Mouse (Mus musculus) myocyte (in vitro differentiated cells): ENCODE results near the gene Tbc1d15. TPM values are rescaled to one million over a fixed set of nuclear protein-coding genes. Genes with fewer than 3 reads are reported as not detected.

Source experiments
- H3K27me3 ChIP-seq: one replicate; pipeline ENCODE4 v1.6.1; 2011; ENCODE audit not compliant: control insufficient read depth, insufficient read depth, insufficient read length
- H3K36me3 ChIP-seq: one replicate; pipeline ENCODE4 v1.6.1; 2011; ENCODE audit not compliant: control insufficient read depth, insufficient read depth
- H3K4me2 ChIP-seq: one replicate; pipeline ENCODE4 v1.6.1; 2011; ENCODE audit warnings: low read depth, control low read depth
- H3K4me3 ChIP-seq: one replicate; pipeline ENCODE4 v1.5.1; 2011; ENCODE audit warnings: mild to moderate bottlenecking, control low read depth, moderate library complexity
- H3K79me2 ChIP-seq: one replicate; pipeline ENCODE4 v1.6.1; 2011; ENCODE audit not compliant: control insufficient read depth, insufficient read depth
- H3ac ChIP-seq: one replicate; pipeline ENCODE4 v1.6.1; 2011; ENCODE audit not compliant: control insufficient read depth, insufficient read length
- CEBPB ChIP-seq: IDR thresholded peaks from 2 replicates; pipeline ENCODE4 v1.6.1; 2011; ENCODE audit warnings: mild to moderate bottlenecking, moderate library complexity; ENCODE audit not compliant: poor library complexity, insufficient read depth, severe bottlenecking
- E2F4 ChIP-seq: IDR thresholded peaks from one replicate; pipeline ENCODE4 v1.6.1; 2011; ENCODE audit warnings: mild to moderate bottlenecking, control low read depth, moderate library complexity; ENCODE audit not compliant: insufficient read depth
- MAX ChIP-seq: IDR thresholded peaks from one replicate; pipeline ENCODE4 v1.6.1; 2011; ENCODE audit warnings: low read depth, mild to moderate bottlenecking, control low read depth
- MYOD1 ChIP-seq, 3 experiments: IDR thresholded peaks; one replicate each; pipeline ENCODE4 v1.6.1; 2011; ENCODE audit warnings: control low read depth in 2 of 3, low read depth in 2 of 3, mild to moderate bottlenecking in 2 of 3, moderate library complexity in 1 of 3; ENCODE audit not compliant: insufficient read length in 2 of 3, control insufficient read depth in 1 of 3
- MYOG ChIP-seq, 3 experiments: IDR thresholded peaks; one replicate each; pipeline ENCODE4 v1.6.1; 2011; ENCODE audit warnings: control low read depth in 2 of 3, low read depth in 2 of 3, mild to moderate bottlenecking in 2 of 3; ENCODE audit not compliant: insufficient read length in 2 of 3, control insufficient read depth in 1 of 3, insufficient read depth in 1 of 3
- POLR2A ChIP-seq: IDR thresholded peaks from one replicate; pipeline ENCODE4 v1.6.1; 2011; ENCODE audit warnings: low read depth, mild to moderate bottlenecking, control low read depth, moderate library complexity; ENCODE audit not compliant: insufficient read length
- POLR2AphosphoS2 ChIP-seq: IDR thresholded peaks from one replicate; pipeline ENCODE4 v1.6.1; 2011; ENCODE audit warnings: low read depth, control low read depth; ENCODE audit not compliant: insufficient read length
- REST ChIP-seq: IDR thresholded peaks from one replicate; pipeline ENCODE4 v1.6.1; 2011; ENCODE audit warnings: mild to moderate bottlenecking, control low read depth, moderate library complexity; ENCODE audit not compliant: insufficient read depth, insufficient read length
- SRF ChIP-seq: IDR thresholded peaks from one replicate; pipeline ENCODE4 v1.6.1; 2011; ENCODE audit warnings: low read depth; ENCODE audit not compliant: control insufficient read depth, insufficient read length
- TCF12 ChIP-seq: IDR thresholded peaks from one replicate; pipeline ENCODE4 v1.6.1; 2011; ENCODE audit warnings: mild to moderate bottlenecking, control low read depth; ENCODE audit not compliant: poor library complexity, insufficient read depth, severe bottlenecking
- TCF3 ChIP-seq: IDR thresholded peaks from one replicate; pipeline ENCODE4 v1.6.1; 2011; ENCODE audit warnings: low read depth, control low read depth; ENCODE audit not compliant: insufficient read length
- USF1 ChIP-seq: IDR thresholded peaks from one replicate; pipeline ENCODE4 v1.6.1; 2011; ENCODE audit warnings: low read depth, mild to moderate bottlenecking, control low read depth, moderate library complexity
- polyA plus RNA-seq: library from polyadenylated mRNA; unstranded; fragments of >200 nt; fragmentation: generic; extraction: Trizol; gene quantifications from one replicate; pipeline ENCODE4 v1.2.1, GENCODE M21; 2012; ENCODE audit warnings: missing spikeins

Tbc1d15 gene
- polyA plus RNA-seq, 1 experiment = 19.8 TPM

- Histone ChIP-seq H3K36me3 (no peaks in the 10 kb centered on the region), H3K4me2 (no peak overlapping the region), H3K4me3 (no peak overlapping the region), H3K27me3 (peaks cover 7% of the 10 kb centered on the region), H3K79me2 (no peaks in the 10 kb centered on the region), H3ac (no peak overlapping the region)
- no peak for TF ChIP-seq E2F4
- no peak for TF ChIP-seq REST
- no peak for TF ChIP-seq MYOD1 (IDR thresholded peaks at IDR 0.05; ENCODE audit: control insufficient read depth in 1 of 3, insufficient read length in 2 of 3, low read depth in 2 of 3)
- TF ChIP-seq CEBPB = no peak
- TF ChIP-seq MAX = no peak
- TF ChIP-seq USF1 = no peak
- TF ChIP-seq TCF3 = no peak
- TF ChIP-seq POLR2A = no peak
- TF ChIP-seq SRF = no peak
- TF ChIP-seq MYOG (IDR thresholded peaks at IDR 0.05; ENCODE audit: control insufficient read depth in 1 of 3, insufficient read depth in 1 of 3, insufficient read length in 2 of 3, low read depth in 2 of 3) = no peak
- TF ChIP-seq TCF12 = no peak
- TF ChIP-seq POLR2AphosphoS2 = no peak
Observed at GRCm38 (mm10) chr10:115261428-115261827, 10.2 kb upstream of the Tbc1d15 start.

DNA sequence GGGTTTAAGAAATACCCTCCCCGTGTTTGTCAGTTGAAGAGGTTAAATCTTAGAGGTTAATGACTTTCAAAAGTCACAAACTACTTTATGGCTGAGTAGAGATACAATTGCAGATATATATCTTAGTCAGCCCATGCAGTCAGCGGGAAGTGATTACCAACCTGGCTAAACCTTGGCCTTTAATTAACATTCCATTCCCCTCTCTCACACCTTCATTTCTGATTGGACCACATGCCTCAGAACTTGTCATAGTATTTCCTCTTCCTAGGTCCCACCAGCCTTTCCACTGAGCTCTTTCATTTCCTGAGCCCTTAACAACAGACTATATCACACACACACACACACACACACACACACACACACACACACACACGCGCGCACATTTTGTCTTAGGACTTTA is 4.9 kb upstream of the Tbc1d15 start:
- Histone ChIP-seq H3K4me3 (no peak overlapping the region), H3K27me3 (no peaks in the 10 kb centered on the region), H3ac (no peak overlapping the region), H3K4me2 (no peak overlapping the region), H3K79me2 (peaks cover under 1% of the 10 kb centered on the region), H3K36me3 (no peaks in the 10 kb centered on the region)
- no peak for TF ChIP-seq USF1
- TF ChIP-seq TCF3 = no peak
- TF ChIP-seq REST = no peak
- no peak for TF ChIP-seq POLR2A
- no peak for TF ChIP-seq POLR2AphosphoS2
- TF ChIP-seq MYOD1 (IDR thresholded peaks at IDR 0.05; ENCODE audit: control insufficient read depth in 1 of 3, insufficient read length in 2 of 3, low read depth in 2 of 3) = no peak
- TF ChIP-seq E2F4 = no peak
- no peak for TF ChIP-seq MYOG (IDR thresholded peaks at IDR 0.05; ENCODE audit: control insufficient read depth in 1 of 3, insufficient read depth in 1 of 3, insufficient read length in 2 of 3, low read depth in 2 of 3)

DNA sequence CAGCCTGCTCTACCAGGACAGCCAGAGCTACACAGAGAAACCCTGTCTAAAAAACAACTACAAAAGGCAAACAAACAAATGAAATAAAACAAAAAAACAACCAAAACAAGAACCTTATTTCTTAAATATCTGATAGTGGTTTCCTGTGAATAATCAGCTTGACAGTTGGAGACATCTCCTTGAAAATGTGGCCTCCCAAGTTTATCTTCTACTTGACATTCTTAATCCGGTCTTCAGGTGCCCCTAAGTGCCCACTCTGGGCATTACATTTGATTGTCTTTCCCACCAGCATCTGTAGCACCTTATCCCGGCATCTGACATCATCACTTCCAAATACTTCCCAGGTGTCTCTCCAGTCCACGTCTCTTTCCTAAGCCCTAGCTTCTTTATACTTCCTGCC is 2.3 kb upstream of the Tbc1d15 start:
- no peak for TF ChIP-seq POLR2AphosphoS2
- Histone ChIP-seq H3K4me3 (no peak overlapping the region), H3K27me3 (no peaks in the 10 kb centered on the region), H3K79me2 (peaks cover 27% of the 10 kb centered on the region), H3ac (no peak overlapping the region), H3K36me3 (no peaks in the 10 kb centered on the region), H3K4me2 (no peak overlapping the region)

GRCm38 (mm10) chr10:115252321-115252757 is 1.1 kb upstream of the Tbc1d15 start:
- peak overlapping the region; percentile 67 for H3K4me3 ChIP-seq

DNA sequence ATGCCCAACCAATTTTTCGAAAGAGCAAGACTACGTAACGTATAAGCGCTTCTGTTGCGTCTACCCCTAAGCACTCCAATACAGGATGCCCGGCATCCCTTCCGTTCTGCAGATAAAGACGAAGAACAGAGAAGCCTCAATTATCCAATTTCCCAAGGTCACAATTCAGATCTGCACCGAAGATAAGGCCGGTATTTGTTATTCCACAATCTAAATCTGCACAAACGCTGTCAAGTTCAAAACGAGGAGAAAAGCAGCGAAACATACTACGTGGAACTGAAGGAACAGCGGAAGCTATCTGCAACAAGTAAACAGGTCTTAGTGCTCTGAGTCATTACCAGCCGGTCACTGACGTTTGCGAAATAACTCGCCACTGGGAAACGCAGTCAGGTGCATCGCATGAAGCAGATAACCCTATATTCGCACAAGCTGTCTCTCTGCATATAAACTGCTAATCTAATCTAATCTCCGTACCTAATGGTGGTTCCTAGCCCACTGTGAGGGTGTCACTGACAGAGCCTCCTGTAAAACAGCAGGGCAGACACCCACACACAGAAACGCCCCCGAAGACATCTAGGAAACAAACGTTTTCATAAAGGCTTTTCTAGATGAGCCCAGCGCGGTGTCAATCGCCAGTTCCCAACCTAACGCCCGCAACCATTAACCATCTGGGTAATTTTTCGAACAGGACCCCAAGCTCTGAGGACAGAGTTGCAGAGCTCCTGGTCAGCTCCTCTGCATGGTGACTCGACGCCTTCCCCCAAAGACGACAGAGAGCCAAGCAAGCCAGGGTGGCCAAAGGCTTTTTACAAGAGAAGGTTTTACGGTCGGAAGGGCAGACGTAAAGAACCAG is 806 bp downstream of the Tbc1d15 start:
- H3K36me3 ChIP-seq = no peaks in the 10 kb centered on the region
- peaks cover 56% of the 10 kb centered on the region for H3K79me2 ChIP-seq
- peak overlapping the region; percentile 95 for H3K4me2 ChIP-seq
- H3ac ChIP-seq = peak overlapping the region; percentile 33
- H3K4me3 ChIP-seq = peak overlapping the region; percentile 67
- no peak for TF ChIP-seq POLR2AphosphoS2
- no peaks in the 10 kb centered on the region for H3K27me3 ChIP-seq

More at GRCm38 (mm10) chr10:115252321-115252757, 1.1 kb upstream of the Tbc1d15 start:
- H3K4me2 ChIP-seq = peak overlapping the region; percentile 87
- peaks cover 38% of the 10 kb centered on the region for H3K79me2 ChIP-seq
- no peak for TF ChIP-seq TCF3
- TF ChIP-seq USF1 = no peak
- TF ChIP-seq POLR2A = no peak
- no peak for TF ChIP-seq POLR2AphosphoS2
- no peak for TF ChIP-seq MAX
- no peak for TF ChIP-seq TCF12
- no peak for TF ChIP-seq REST
- no peak for TF ChIP-seq MYOD1 (IDR thresholded peaks at IDR 0.05; ENCODE audit: control insufficient read depth in 1 of 3, insufficient read length in 2 of 3, low read depth in 2 of 3)
- TF ChIP-seq MYOG (IDR thresholded peaks at IDR 0.05; ENCODE audit: control insufficient read depth in 1 of 3, insufficient read depth in 1 of 3, insufficient read length in 2 of 3, low read depth in 2 of 3) = no peak
- no peak for TF ChIP-seq SRF
- no peaks in the 10 kb centered on the region for H3K36me3 ChIP-seq
- H3K27me3 ChIP-seq = no peaks in the 10 kb centered on the region
- H3ac ChIP-seq = no peak overlapping the region
